Mouse (Mus musculus): ENCODE data around the gene Arl13b. TPM values are rescaled to one million over a fixed set of nuclear protein-coding genes. Genes with fewer than 3 reads are reported as not detected.

Gene Arl13b
- total RNA-seq, 2 experiments from 2014 or later, result 10.2 to 11.4 TPM

DNA sequence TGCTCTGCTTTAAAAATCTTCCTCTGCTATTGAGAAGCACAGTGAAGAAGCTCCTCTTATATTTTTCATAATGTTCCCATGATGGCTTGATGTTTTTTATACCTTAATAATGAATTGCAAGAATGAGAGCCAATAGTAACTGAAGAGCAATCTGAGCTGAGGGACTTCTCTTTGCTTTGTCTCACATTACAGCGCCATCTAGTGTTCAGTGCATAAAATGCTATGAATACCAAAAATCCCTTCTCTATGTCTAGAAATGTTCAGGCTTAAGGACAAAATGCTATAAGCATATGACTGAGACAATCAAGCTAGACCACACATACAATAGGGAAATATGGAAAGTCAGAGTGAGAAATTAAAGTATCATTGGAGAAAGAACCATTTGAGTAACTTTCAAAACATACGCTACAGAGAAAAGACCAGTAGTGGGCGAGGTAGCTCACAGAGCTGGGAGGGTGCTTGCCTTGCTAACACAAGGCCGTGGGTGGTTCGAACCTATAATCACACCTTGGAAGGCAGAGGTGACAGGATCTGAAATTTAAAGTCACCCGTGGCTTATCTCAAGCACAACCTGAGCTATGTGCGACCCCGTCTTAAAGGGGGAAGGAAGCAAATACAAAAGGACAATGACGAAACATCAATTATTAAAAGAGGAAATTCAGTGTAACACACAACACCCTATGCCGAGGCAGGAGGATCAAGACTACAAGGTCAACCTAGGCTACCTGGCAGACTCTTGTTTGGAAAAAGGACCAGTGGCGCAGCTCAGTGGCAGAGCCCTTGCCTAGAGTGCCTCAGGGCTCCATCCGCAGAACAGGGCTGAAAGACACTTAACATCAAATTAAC lies 20.5 kb downstream of the Arl13b start:
- no peak for DNase-seq (ENCODE audit: low spot score)
- intact Hi-C loops (cut with DNase I), result loop anchor here (5.0 kb wide), 1 partner anchor 44 kb away; no protein-coding TSS in a partner anchor

DNA sequence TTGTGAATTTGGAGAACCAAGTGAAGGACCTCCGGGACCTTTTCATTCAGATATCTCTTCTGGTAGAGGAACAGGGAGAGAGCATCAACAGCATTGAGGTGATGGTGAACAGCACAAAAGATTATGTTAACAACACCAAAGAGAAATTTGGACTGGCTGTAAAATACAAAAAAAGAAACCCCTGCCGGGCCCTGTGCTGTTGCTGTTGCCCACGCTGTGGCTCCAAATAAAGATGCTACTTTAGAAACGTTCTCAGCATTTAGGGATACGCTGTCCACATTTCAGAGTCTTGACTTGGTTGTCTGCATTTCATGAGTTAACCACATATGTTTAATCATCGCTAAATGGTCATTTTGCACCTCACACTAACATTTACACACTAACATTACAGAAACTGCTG lies 24.4 kb downstream of the Arl13b start:
- intact Hi-C loops (cut with DNase I), result no loop called here
- DNase-seq (ENCODE audit: low spot score), result no peak

DNA sequence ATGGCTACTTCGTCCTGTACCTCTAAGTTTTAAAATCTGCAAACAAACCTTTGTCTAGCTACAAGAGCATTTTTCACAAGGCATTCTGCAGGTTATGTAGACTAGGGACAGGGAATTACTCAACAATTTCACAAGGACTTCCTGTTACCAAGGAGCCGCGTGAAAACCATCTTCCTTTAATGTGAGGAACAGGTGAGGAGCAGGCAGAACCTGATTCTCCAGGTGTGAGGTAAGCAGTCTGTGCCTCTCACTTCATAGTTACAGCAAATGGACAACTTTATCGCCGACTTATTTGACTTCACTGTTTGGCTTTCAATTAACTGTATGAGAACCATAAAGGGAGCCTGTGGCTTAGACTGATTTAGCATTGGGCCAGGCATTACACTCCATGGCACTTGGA lies 32.3 kb downstream of the Arl13b start, which contains the start of gene Stx19:
TSS of gene Stx19 (plus strand) at position 186 of the 400 bp plus-strand sequence.
- intact Hi-C loops (cut with DNase I), result no loop called here
- DNase-seq (ENCODE audit: low spot score), result no peak

DNA sequence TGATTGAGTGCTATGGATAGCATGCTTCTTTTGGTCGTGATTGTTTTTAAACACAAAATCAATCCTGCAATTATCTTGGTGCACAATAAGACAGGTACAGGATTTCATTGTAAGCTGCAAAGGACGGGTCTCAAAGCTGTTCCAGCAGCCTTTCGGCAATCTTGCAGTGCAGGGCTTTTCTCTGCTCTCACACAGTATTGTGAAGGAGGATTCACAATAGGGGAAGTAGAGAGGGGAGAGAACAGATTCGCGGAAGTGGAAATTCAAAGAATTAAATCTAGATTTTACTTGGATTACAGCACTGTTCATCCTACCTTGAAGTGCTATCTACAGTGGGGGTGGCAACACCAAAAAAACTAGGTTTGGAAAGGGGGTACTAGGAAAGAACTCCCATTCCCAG lies 33.0 kb downstream of the Arl13b start:
- intact Hi-C loops (cut with DNase I), result no loop called here
- no peak for DNase-seq (ENCODE audit: low spot score)

DNA sequence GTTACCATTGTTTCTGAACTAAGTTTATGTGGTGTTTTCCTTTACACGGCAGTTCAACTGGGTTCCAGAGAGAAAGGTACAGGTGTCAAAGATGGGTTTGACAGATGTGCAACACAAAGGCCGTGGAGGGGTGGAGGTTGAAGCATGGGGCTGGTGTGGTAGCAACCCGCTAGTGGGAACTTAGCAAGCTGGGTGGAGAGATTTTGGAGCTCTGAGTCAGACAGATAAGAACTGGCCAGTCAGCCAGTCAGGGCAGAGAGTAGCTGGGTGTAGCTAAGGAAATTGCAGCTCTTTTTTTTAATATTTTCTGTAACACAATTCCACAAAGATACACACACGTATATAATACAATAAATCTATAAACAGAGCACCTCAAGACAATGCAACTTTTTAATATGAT lies 36.0 kb downstream of the Arl13b start:
- intact Hi-C loops (cut with DNase I), result no loop called here
- no peak for DNase-seq (ENCODE audit: low spot score)

DNA sequence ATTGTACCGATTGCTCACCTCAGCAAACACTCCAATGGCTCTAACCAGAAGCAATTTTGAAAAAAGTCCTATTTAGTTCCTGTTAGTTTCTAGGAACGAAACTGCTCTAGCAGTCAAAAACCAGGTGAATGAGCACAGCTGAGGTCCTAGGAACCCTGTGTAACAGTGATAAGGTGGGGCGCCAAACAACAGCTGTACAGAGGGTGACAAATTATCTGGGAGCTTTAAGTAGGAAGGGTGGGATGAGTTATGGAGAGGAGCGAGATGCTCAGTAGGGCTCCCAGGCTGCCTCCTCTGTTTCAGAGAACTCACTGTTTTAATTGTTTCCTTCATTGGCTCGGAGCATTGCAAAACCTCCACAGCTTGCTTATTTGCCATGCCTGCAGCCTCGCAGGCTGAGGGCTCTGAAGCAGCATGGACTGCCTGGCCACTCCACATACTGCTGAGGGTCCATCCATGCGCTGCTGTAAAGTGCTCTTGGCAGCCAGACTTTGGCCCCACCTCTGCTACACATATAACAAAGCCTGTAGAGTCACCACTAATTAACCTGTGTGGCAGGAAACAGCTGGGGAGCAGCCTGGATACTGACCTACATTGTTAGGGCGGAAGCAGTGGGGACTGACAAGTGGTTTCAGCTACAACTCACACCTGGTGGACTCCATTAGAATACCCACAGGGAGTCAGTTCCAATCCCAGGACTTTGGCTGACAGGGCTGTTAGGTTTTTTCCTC lies 39.4 kb downstream of the Arl13b start:
- no peak for DNase-seq (ENCODE audit: low spot score)
- intact Hi-C loops (cut with DNase I), result no loop called here

DNA sequence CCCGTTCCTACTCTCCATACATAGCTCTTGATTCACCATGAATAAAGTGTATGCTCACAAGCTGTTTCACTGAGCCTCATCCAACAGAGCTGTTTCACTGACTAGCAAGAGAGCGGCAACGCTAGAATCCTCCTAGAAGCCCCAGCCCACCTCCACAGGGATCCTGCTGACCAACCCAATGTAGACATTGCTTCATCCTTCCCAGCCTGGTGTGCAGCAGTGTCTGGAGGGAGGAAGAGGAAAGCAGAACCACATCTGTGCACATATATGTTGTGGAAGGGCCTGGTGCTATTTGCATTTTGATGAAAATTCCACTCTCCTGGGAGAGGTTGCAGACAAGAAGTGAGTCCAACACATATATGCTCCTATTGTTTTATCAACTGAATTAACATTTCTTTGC lies 42.2 kb downstream of the Arl13b start:
- intact Hi-C loops (cut with DNase I), result no loop called here
- no peak for DNase-seq (ENCODE audit: low spot score)

DNA sequence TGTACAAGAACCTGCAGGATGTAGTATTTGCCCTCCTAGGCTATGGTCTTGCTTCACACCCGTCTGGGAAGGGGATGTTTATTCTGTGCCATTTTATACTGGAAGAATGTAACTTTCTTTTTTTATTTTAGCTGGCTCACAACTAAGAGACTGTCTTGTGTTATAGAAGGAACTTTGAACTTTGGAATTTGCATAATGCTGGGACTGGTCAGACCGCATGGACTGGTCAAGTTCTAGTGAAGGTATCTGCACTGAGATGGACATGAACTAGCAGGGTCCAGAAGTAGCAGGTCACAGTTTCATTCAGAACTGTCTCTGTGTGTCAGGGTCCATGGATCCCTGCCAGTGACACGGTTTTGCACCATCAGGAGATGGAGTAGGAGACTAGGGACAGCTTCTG lies 47.0 kb downstream of the Arl13b start:
- intact Hi-C loops (cut with DNase I), result no loop called here
- DNase-seq (ENCODE audit: low spot score), result no peak

DNA sequence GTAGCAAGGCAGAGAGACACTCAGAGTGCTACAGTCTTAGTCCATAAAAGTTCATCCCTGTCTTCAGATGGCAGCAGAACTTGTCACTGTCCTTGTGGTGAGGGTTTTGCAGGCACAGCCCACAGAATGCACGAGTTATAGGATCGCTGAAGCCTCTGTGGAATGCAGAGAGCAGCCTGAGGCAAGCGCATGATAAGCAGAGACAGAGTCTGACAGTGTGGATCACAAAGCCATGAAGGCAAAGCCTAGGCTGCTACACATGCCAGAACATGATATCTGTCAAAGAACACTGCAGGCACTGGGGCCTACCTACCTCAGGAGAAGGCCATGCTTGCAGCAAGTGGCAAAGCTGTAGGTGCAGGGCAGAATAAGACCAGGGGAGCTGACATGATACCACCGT lies 47.4 kb downstream of the Arl13b start:
- intact Hi-C loops (cut with DNase I), result no loop called here
- no peak for DNase-seq (ENCODE audit: low spot score)

DNA sequence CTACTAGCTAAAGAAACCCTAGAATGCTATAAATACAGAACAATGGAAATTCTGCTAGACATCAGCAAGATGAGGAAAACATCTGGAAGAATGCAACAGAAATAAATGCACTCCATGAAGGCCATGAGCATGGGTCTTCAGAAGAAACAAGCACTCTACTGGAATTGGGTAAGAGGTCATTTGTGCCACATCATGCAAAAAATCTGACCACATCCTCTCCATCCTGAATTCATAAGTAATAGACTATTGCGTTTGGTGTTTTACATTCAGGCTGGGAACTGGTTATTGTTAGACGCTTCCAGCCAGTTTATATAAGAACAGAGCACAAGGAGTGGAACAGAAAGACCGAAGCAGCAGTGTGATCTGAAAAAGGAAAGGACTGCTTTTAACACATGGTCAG lies 48.0 kb downstream of the Arl13b start:
- intact Hi-C loops (cut with DNase I), result no loop called here
- DNase-seq (ENCODE audit: low spot score), result no peak

DNA sequence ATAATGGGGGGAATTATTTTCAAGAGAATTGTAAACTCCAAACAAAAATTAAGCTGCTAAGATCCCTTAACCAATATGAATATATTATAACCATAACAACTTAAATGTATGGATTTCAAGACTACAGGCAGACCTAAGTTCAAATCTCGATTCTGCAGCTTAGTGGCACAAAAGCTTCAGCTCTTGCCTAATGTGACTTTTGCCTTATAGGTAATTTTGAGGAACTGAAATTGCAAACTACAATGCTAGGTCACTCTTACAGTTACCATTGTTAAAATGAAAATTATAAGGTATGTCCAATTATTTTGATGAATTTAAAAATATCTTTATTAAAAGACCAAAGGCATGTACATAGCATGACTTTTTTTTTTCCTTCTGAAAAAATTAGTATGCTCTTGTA lies 50.2 kb downstream of the Arl13b start:
- intact Hi-C loops (cut with DNase I), result no loop called here
- DNase-seq (ENCODE audit: low spot score), result no peak

DNA sequence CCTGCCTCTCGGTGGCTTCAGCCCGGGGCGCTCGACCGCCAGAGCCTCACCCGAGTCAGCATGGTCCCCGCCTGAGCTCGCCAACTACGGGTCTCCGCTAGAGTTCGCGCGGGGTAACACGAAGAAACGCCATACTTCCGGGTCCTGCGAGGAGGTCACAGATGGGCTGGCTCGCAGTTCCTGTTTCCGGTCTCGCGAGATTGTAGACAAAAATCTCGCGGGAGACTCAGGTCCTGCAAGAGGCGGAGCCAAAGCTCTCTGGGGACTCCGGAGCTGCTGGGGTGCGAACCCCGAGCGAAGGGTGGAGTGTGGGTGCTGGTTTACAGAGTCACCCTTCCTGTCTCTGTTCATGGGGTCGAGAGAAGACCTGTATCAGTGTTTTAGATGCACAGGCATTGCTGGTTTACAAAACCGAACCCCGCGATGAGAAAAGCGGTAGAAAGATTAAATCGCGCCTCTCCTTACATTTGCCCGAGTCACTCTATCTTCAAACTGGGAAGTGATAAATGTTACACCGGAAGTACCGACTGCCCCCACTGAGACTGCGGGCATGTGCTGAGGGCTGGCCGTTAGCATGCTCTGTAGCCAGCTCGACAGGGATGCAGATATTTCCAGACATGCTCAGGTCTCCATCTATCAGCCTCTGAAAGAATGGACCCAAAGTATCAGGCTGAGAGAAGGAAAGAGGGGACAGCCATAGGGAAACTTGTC lies 60.1 kb downstream of the Arl13b start, which contains the start of gene Nsun3:
TSS of gene Nsun3 (minus strand) at position 198 of the 711 bp plus-strand sequence.
- DNase-seq (ENCODE audit: low spot score), result peak; percentile 85
- intact Hi-C loops (cut with DNase I), result loop anchor here (5.0 kb wide), 1 partner anchor 61 kb away; the partner anchor contains the start of gene Arl13b

DNA sequence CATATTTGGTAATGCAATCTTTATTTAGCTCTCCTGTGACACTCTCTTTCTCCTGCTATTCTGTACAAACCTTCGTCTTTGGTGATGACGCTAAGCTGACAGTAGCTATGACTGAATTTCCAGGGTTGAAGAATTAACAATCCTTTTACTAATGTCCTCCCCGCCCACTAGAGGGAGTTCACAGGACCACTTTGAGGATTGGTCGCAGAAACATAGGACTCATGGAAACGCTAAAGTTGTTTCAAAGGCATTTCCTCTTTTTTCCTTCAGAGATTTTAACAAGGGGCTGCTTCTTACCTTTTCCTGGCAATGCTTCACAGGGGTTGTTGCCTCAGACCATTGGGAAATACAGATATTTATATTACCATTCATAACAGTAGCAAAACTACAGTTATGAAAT lies 64.6 kb downstream of the Arl13b start:
- no peak for DNase-seq (ENCODE audit: low spot score)

DNA sequence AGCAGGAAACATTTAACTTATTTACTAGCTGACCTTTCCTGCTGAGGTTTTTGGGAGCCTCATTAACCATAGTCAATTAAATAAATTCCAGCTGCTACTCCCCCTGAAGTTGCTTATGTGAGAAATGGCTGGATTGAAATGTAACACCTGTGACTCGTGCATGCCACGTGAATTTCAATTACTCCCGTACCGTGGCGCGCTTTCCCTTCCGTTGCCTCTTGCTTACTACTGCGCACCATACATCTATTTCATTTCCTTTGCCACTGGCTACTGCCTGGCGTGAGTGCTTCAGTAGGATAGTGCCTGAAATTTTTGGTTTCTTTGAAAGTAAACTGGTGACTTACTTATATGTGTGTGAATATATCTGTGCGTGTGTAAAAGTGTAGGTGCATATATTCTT lies 68.6 kb downstream of the Arl13b start:
- intact Hi-C loops (cut with DNase I), result no loop called here
- DNase-seq (ENCODE audit: low spot score), result no peak

More for the DNA sequence above, 64.6 kb downstream of the Arl13b start:
- intact Hi-C loops (cut with DNase I), result loop anchor here (5.0 kb wide), 1 partner anchor 45 kb away; no protein-coding TSS in a partner anchor

DNA sequence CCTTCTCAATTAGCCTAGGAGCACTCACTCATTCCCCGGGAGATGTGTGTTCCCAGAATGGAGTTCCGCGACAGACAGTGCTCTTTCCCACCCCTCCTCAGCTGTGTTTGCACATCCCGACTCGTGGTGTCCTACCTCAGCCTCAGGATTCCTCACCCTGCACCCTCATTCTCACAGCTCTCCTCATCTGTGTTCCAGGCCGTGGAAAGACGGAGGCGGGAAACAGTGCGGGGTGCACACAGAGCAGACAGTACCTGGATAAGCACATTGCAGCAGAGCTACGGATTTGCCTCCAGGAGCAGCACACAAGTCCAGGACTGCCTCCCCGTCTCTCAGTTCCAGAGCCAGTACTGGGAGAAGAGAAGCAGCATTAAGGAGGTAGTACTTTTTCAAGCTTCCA lies 70.8 kb downstream of the Arl13b start:
- DNase-seq (ENCODE audit: low spot score), result no peak
- intact Hi-C loops (cut with DNase I), result no loop called here

DNA sequence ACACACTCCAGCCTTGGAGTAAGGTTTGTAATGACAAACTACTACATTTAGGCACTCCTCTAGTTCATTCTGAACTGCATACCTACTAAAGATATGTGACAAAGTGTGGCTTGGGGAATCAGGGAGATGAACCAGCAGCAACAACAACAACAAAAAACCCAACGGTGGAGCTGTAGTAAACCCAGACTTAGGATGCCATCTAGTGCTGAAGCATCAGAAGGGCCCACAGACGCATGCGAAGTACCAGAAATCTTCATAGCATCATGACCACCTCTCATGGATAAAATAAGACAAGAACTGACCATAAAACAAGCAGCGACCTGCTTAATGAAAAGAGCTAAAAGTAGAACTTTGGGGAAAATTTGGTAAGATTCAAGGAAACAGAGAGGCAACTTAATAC lies 73.4 kb downstream of the Arl13b start:
- intact Hi-C loops (cut with DNase I), result no loop called here
- no peak for DNase-seq (ENCODE audit: low spot score)

DNA sequence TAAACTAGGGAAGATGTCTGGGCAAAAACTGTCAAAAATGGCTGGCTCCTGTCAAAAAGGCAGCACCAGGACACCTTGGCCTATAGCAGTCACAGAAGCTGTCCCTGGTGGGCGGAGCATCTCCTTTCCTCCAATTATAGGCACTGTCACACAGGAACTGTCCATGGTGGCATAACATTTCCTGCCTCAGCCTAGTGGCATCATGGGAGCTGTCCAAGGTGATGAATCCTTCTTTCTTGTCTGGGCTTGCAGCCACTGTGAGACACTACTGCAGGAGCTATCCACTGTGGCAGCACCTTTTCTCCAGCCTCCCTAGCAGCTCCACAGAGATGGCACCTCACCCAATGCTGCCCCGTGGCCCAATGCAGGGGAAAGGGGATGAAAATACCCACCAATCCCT lies 88.5 kb downstream of the Arl13b start:
- DNase-seq (ENCODE audit: low spot score), result no peak
- intact Hi-C loops (cut with DNase I), result no loop called here

DNA sequence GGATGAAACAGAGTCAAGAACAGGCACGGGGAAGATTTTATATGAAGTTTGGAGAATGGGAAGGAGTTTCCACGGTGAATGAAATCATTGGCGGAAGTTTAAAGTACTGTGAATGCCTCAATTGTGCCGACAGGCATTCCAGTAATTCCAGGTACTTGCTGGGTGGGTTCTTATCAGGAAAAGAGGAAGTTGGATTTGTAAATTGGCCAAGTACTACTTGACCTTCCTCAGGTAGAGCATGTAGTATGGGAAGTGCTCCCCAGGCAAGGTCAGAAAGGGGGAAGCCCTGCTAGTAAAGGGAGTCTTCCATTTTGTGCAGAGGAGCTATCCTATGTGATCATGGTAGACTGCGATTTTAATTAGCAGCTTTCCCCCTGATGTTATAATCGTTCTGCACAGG lies 91.5 kb downstream of the Arl13b start:
- no peak for DNase-seq (ENCODE audit: low spot score)

DNA sequence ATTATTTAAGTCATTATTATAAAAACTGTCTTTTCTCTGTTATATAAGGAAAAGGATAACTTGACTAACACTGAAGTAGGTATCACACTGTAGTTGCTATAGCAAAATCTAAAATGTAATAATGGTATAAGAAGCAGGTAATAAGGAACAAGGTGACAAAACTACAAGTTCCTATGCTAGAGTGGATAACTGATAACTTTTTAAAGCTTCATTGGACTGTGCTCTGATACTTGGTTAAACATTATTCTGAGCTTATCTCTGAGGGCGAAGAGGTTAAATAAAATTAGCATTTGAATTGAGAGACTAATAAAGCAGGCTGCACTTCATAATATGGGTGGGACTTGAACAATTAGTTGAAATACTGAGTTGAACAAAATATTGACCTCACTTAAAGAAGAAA lies 93.2 kb downstream of the Arl13b start:
- no peak for DNase-seq (ENCODE audit: low spot score)
- intact Hi-C loops (cut with DNase I), result no loop called here

More for the DNA sequence above, 91.5 kb downstream of the Arl13b start:
- intact Hi-C loops (cut with DNase I), result no loop called here

DNA sequence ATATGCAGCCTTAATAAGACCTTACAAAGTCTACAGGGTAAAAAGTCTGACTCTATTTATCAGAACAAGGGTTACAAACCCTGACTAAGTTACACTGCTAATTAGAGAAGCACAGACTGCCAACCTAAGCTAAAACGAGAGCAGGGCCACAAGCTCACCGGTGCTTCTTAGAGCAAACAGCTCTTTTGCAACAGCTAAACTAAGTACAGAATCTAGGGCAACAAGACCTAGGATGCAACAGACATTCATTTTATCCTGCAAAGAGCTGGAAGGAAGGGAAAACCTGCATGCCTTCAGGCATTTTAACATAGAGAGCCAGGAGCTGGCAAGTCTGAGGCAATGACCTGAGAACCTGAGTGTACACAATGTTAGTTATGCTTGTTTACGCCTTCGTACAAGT lies 93.8 kb downstream of the Arl13b start:
- intact Hi-C loops (cut with DNase I), result no loop called here

More for the DNA sequence above, 93.8 kb downstream of the Arl13b start:
- no peak for DNase-seq (ENCODE audit: low spot score)

Data from heart, postnatal 25 days (tissue).